Mouse (Mus musculus) limb, embryonic 14.5 days (tissue): Measurements from ENCODE around the gene S100a11. TPM values are rescaled to one million over a fixed set of nuclear protein-coding genes. Genes with fewer than 3 reads are reported as not detected.
"Not testable (repeated sequence)": the region's sequence is repeated elsewhere in the genome, so short reads cannot be mapped to it uniquely, and the experiment has no call there.

Source experiments
- ATAC-seq: fragments of 200-750 bp; cut with Nextera tagmentation; 2 replicates; pipeline ENCODE4 v1.8.0; 2017; ENCODE audit warnings: low read depth, moderate number of reproducible peaks, moderate TSS enrichment; ENCODE audit not compliant: low FRiP score
- DNase-seq: peaks from one replicate; pipeline ENCODE4 v3.0.0-alpha.2; 2015; ENCODE audit warnings: low spot score
- H3K27ac ChIP-seq: fragments of 300-500 bp; sonication (generic); replicated peaks from 2 replicates; pipeline ENCODE4 v1.5.1; 2014; ENCODE audit warnings: low read depth, mild to moderate bottlenecking, low read length, moderate library complexity, mixed read lengths
- H3K27me3 ChIP-seq: fragments of 300-500 bp; sonication (generic); 2 replicates; pipeline ENCODE4 v1.6.1; 2014; ENCODE audit warnings: low read length, mixed read lengths; ENCODE audit not compliant: control insufficient read depth, insufficient read depth
- H3K36me3 ChIP-seq: fragments of 300-500 bp; sonication (generic); 2 replicates; pipeline ENCODE4 v1.6.1; 2014; ENCODE audit warnings: mild to moderate bottlenecking, low read length, moderate library complexity, mixed read lengths; ENCODE audit not compliant: control insufficient read depth, insufficient read depth
- H3K4me1 ChIP-seq: fragments of 300-500 bp; sonication (generic); 2 replicates; pipeline ENCODE4 v1.6.1; 2014; ENCODE audit warnings: antibody characterized with exemption, low read length, mixed read lengths; ENCODE audit not compliant: control insufficient read depth, insufficient read depth
- H3K4me2 ChIP-seq: fragments of 300-500 bp; sonication (generic); replicated peaks from 2 replicates; pipeline ENCODE4 v1.6.1; 2014; ENCODE audit warnings: low read depth, mild to moderate bottlenecking, low read length, moderate library complexity; ENCODE audit not compliant: severe bottlenecking
- H3K4me3 ChIP-seq: fragments of 300-500 bp; sonication (generic); replicated peaks from 2 replicates; pipeline ENCODE4 v1.5.1; 2014; ENCODE audit warnings: low read length
- H3K9ac ChIP-seq: fragments of 300-500 bp; sonication (generic); 2 replicates; pipeline ENCODE4 v1.6.1; 2014; ENCODE audit warnings: mild to moderate bottlenecking, low read depth, low read length, moderate library complexity; ENCODE audit not compliant: severe bottlenecking
- H3K9me3 ChIP-seq: fragments of 300-500 bp; sonication (generic); 2 replicates; pipeline ENCODE4 v1.6.1; 2016; ENCODE audit warnings: low read length; ENCODE audit not compliant: control insufficient read depth
- POLR2A ChIP-seq: fragments of 200-500 bp; IDR thresholded peaks from 2 replicates; pipeline ENCODE4 v1.8.0; 2012; ENCODE audit warnings: inconsistent platforms, mild to moderate bottlenecking, moderate library complexity, borderline replicate concordance; ENCODE audit not compliant: insufficient read depth, insufficient read length; ENCODE audit errors: extremely low read depth
- WGBS: fragments of 180-500 bp; shearing (Covaris S2); extraction: QIAGEN DNeasy Blood & Tissue Kit; methylation state at CpG from one replicate; pipeline ENCODE4 v1.1.7; 2014; 5-methylcytosine and 5-hydroxymethylcytosine counted together
- polyA plus RNA-seq, 2 experiments: library from polyadenylated mRNA; depleted of rRNA in 1 of 2; stranded (reverse) in 1 of 2; unstranded in 1 of 2; fragments of >200 nt; fragmentation: Nextera tagmentation in 1 of 2; extraction: Ambion mirVana in 1 of 2; gene quantifications; 2 replicates each; pipeline versions ENCODE4 v1.2.1 to v1.2.3; 2012 to 2014

Gene S100a11
- polyA plus RNA-seq, 2 experiments = 638 to 1,916 TPM

DNA sequence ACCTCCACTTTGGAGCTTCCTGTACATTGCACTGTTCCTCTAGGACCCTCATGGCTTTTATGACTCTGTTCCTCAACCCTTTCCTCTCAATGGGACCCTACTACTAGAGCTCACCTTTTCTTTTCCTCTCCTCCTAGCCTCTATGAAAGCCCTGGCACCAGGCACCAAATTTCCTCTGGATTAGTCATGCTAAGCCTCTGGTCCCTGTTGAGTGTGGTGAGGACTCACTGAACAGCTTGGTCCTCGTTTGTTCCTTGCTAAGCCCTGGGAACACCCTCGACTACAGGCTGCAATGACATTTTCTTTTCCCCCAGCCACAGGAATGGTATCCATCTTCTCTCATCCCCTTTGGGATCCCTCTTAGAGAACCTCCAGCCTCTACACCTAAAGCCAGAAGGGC lies 21.2 kb downstream of the S100a11 start:
- Histone ChIP-seq H3K27ac (no peak overlapping the region), H3K27me3 (no peaks in the 10 kb centered on the region), H3K36me3 (no peaks in the 10 kb centered on the region), H3K4me3 (no peak overlapping the region), H3K4me1 (no peaks in the 10 kb centered on the region), H3K9ac (no peak overlapping the region), H3K9me3 (no peaks in the 10 kb centered on the region), H3K4me2 (no peak overlapping the region)
- DNase-seq (no peak), ATAC-seq (no peak)
- TF ChIP-seq POLR2A = no peak
- 70% methylated on average over 2 of the region's 2 CpGs for WGBS

DNA sequence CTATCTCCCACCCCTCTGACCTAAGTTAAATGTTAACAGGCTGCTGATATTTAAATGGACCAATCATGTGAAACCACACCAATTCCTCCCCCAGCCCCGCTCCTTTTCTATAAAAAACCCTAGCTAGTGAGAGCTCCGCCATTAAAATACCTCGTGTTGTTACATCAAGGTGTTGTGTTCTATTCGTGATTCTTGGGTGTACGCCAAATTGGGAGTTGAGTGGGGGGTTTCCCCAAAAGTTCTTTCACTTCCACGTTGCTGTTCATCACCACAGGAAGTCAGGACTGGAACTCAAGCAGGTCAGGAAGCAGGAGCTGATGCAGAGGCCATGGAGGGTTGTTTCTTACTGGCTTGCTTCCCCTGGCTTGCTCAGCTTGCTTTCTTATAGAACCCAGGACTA lies 23.9 kb downstream of the S100a11 start:
- ATAC-seq, H3K27me3 ChIP-seq, H3K27ac ChIP-seq, H3K4me3 ChIP-seq, H3K9ac ChIP-seq, DNase-seq, H3K9me3 ChIP-seq, H3K4me1 ChIP-seq, H3K4me2 ChIP-seq, H3K36me3 ChIP-seq: not testable (repeated sequence)
- 66% methylated on average over 6 of the region's 6 CpGs for WGBS

DNA sequence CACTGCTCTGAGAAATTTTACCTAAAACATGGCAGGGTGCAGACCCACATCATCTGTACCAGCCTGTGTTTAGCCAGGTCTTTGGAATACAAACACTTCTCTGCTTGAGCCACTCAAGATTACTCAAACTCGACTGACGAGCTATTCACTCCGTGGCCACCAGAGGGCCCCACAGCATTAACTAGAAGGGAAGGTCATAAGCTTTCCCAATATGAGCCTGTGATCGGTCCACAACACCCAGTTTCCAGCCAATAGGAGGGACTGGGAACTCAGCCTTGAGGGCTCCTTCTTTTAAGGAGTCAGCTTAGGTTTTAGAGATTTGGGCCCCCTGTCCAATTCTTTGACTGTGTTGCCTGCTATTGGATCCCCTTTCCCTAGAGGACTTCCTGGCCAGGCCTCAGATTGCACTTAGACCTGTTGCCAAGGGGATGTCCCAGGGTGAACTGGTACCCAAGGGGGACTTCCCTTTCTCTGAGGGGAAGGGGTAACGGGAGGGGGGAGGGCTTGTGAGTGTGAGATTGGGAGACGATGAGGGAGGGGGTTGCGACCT lies 26.9 kb downstream of the S100a11 start:
- DNase-seq = peak; percentile 77
- no peaks in the 10 kb centered on the region for H3K4me1 ChIP-seq
- no peaks in the 10 kb centered on the region for H3K9me3 ChIP-seq
- H3K9ac ChIP-seq = no peak overlapping the region
- H3K4me3 ChIP-seq = no peak overlapping the region
- H3K27ac ChIP-seq = no peak overlapping the region
- H3K27me3 ChIP-seq = no peaks in the 10 kb centered on the region
- H3K36me3 ChIP-seq = no peaks in the 10 kb centered on the region
- peak; percentile 47; the same call in 1 of the 2 replicates for ATAC-seq
- no peak for TF ChIP-seq POLR2A
- 31% methylated on average over 7 of the region's 7 CpGs for WGBS
- H3K4me2 ChIP-seq = no peak overlapping the region

DNA sequence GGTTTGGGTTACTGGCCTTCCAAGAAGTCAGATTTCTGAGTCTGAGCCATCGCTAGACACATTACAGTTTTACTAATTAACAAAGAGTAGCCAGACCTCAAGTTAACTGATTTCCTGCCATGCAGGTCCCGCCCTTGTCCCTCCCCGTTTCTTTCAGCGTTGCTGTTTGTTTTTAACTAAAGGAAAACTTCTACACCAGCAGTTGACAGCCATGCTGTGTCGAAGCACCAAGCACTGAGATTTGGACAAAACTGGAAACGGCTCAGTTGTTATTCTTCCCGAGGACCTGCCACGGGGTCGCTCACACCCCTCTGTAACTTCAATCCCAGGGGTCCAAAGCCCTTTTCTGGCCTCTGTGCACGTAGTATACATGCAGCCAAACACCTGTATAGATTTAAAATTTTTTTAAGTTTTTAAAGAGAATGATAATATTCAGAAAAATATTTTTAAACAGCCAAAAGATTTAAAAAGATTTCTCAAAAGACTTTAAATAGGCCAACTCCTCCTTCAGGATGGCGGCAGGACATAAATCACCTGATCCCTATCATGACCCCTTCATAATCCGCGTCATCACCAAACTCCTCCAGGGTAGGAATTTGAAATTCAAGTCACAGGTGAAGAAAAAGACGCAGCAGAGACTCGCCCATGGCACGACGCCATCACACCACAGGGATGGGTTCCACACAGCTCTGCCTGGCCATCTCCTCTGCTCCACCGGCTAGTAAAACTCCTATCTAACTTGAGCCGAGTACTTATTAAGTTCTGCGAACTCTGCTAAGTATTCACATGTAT lies 27.7 kb downstream of the S100a11 start:
- H3K4me2 ChIP-seq = no peak overlapping the region
- peaks cover 2% of the 10 kb centered on the region; the same call in 1 of the 2 replicates for H3K4me1 ChIP-seq
- H3K27me3 ChIP-seq = no peaks in the 10 kb centered on the region
- no peaks in the 10 kb centered on the region for H3K36me3 ChIP-seq
- no peak overlapping the region for H3K4me3 ChIP-seq
- TF ChIP-seq POLR2A = no peak
- no peak overlapping the region for H3K9ac ChIP-seq
- no peak; the same call in 1 of the 2 replicates for ATAC-seq
- no peak overlapping the region for H3K27ac ChIP-seq
- H3K9me3 ChIP-seq = no peaks in the 10 kb centered on the region
- DNase-seq = no peak
- 65% methylated on average over 20 of the region's 20 CpGs for WGBS

DNA sequence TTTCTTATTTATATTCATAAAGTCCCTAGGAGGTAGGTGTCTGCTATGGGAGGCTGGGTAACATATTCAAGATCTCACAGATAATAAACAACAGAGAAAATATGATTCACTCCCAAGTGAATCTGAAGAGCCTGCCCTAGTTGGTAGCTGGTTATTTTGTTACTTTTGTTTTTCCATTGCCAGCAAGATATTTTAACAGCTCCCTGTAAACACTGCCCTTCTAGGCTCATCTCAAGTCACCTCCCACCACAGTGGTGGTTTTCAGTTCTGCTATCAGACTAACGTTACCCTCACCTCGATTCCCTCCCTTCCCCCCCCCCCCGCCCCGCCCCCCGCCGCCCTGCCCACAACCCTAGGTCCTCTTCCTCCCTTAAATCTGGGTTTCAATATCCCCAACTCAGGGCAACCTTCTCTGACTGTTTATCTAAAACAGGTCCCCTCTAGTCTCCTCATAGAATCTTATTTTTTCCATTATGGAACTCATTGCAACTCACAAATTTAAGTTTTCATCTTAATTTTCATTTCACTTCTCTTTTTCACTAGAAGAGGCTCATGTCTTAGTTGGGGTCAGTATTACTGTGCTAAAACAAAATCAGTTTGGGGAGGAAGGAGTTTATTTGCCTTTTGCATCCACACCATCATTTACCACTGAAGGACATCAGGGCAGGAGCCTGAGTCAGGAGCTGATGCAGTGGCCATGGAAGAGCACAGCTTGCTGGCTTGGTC lies 28.4 kb downstream of the S100a11 start:
- Histone ChIP-seq H3K4me2 (no peak overlapping the region), H3K9ac (no peak overlapping the region), H3K36me3 (no peaks in the 10 kb centered on the region), H3K27me3 (no peaks in the 10 kb centered on the region), H3K4me1 (peaks cover 2% of the 10 kb centered on the region; the same call in 1 of the 2 replicates), H3K4me3 (no peak overlapping the region), H3K9me3 (no peaks in the 10 kb centered on the region), H3K27ac (no peak overlapping the region)
- DNase-seq (no peak), ATAC-seq (no peak)
- 61% methylated on average over 3 of the region's 6 CpGs for WGBS
- no peak for TF ChIP-seq POLR2A
